20 mouse cellular contexts compared by ENCODE assay signal in the genomic region with DNA sequence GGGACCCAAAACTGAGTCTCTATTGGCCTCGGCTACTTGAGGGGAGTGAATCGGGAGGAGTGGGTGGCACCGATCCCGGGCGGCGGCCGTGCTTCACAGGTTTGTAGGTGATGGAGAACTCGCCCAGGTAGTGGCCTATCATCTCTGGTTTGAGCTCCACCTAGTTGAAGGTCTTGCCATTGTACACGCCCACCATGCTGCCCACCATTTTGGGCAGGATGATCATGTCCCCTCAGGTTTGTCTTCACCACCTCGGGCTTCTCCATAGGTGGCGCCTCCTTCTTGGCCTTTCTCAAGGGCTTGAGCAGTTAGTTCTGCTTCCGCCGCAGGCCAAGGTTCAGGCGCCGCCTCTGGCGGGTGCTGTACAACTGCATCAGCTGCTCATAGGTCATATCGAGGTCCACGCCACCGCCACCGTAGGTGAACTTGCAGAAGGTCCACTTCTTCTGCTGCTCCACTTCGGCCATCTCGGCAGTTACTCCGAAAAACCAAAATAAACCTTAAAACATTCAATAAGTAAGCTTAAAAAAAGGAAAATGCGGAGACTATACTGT. TPM values are rescaled to one million over a fixed set of nuclear protein-coding genes. Genes with fewer than 3 reads are reported as not detected.
DNase-seq lines count a peak whose midpoint lies in the region; ATAC-seq and TF ChIP-seq lines count a peak whose summit lies in the region.
"Had no signal": no experiment of that assay in that cellular context is flagged by ENCODE, and none has a peak within 500 bp of the region (broad histone marks: within the 10 kb centered on the region; RNA-seq: fewer than 3 reads in every experiment).

No protein-coding gene starts in this region.

- in situ Hi-C loops in ES-E14 (cut with MboI; ENCODE audit: low sequenced_read_pairs in 2 of 2, unreplicated experiment in 2 of 2): no loop called here

- H3K4me3 ChIP-seq in intestine, postnatal 0 days (ENCODE audit: low read depth, low read length): no peak overlapping the region
- no peak overlapping the region for H3K4me3 ChIP-seq in intestine, embryonic 16.5 days (ENCODE audit: low read length)
- H3K4me3 ChIP-seq in E14TG2a.4 (replicated peaks; ENCODE audit: low read length) (peak overlapping the region; percentile 39), ES-E14 (ENCODE audit: insufficient read depth in 1 of 2, low read depth in 1 of 2, low read length in 2 of 2, poor library complexity in 1 of 2, severe bottlenecking in 1 of 2) (peak overlapping the region; percentile 18 to 46; a peak in 3 of 4 replicates)
- peak overlapping the region; percentile 95 for H3K4me3 ChIP-seq in testis, adult 2 months (ENCODE audit: control insufficient read depth, low read depth, low read length)
- H3K4me3 ChIP-seq in midbrain, postnatal 0 days (ENCODE audit: low read depth, low read length): no peak overlapping the region
- H3K4me3 ChIP-seq: heart, embryonic 15.5 days; hindbrain, embryonic 15.5 days; limb, embryonic 12.5 days; megakaryocyte, embryonic 14.5 days had no signal

- H3K27ac ChIP-seq in intestine, postnatal 0 days (ENCODE audit: low read depth, low read length): no peak overlapping the region
- H3K27ac ChIP-seq in intestine, embryonic 16.5 days (ENCODE audit: low read length): no peak overlapping the region
- H3K27ac ChIP-seq in ES-E14 (ENCODE audit: insufficient read depth, low read depth, low read length, poor library complexity, severe bottlenecking): no peak overlapping the region
- H3K27ac ChIP-seq in testis, adult 2 months (ENCODE audit: control insufficient read depth, insufficient read depth, low read depth, low read length): peak overlapping the region; percentile 76; the same call in 1 of the 2 replicates
- no peak overlapping the region for H3K27ac ChIP-seq in midbrain, postnatal 0 days (ENCODE audit: low read depth, low read length)
- H3K27ac ChIP-seq: heart, embryonic 15.5 days; hindbrain, embryonic 15.5 days; kidney, postnatal 0 days; limb, embryonic 12.5 days had no signal

- H3K4me2 ChIP-seq in intestine, postnatal 0 days (replicated peaks; ENCODE audit: low read depth): no peak overlapping the region
- no peak overlapping the region for H3K4me2 ChIP-seq in intestine, embryonic 16.5 days (ENCODE audit: low read depth, low read length)
- H3K4me2 ChIP-seq in midbrain, postnatal 0 days (ENCODE audit: low read depth, low read length, poor library complexity, severe bottlenecking): no peak overlapping the region
- H3K4me2 ChIP-seq: heart, embryonic 15.5 days; hindbrain, embryonic 15.5 days; limb, embryonic 12.5 days had no signal

- no peaks in the 10 kb centered on the region for H3K4me1 ChIP-seq in intestine, postnatal 0 days (replicated peaks; ENCODE audit: control insufficient read depth, insufficient read depth, low read length)
- peaks cover 11% of the 10 kb centered on the region for H3K4me1 ChIP-seq in intestine, embryonic 16.5 days (ENCODE audit: control insufficient read depth, insufficient read depth, low read length)
- H3K4me1 ChIP-seq in E14TG2a.4 (replicated peaks; ENCODE audit: low read depth, low read length) (peaks cover 74% of the 10 kb centered on the region), ES-E14 (ENCODE audit: control insufficient read depth in 2 of 2, insufficient read depth in 2 of 2, low read length in 2 of 2, poor library complexity in 1 of 2) (peaks cover 3 to 13% of the 10 kb centered on the region in 2 experiments; a peak in 3 of 4 replicates)
- H3K4me1 ChIP-seq in testis, adult 2 months (ENCODE audit: control insufficient read depth, insufficient read depth, low read length): peaks cover 18% of the 10 kb centered on the region
- no peaks in the 10 kb centered on the region for H3K4me1 ChIP-seq in midbrain, postnatal 0 days (ENCODE audit: insufficient read depth, low read length)

- H3K9ac ChIP-seq in intestine, postnatal 0 days (ENCODE audit: low read depth, low read length): no peak overlapping the region
- H3K9ac ChIP-seq in intestine, embryonic 16.5 days (ENCODE audit: low read depth, low read length): no peak overlapping the region
- peak overlapping the region; percentile 33; the same call in 1 of the 2 replicates for H3K9ac ChIP-seq in ES-E14 (ENCODE audit: insufficient read depth, low read depth, low read length, poor library complexity, severe bottlenecking)
- H3K9ac ChIP-seq in midbrain, postnatal 0 days (replicated peaks; ENCODE audit: low read length, poor library complexity, severe bottlenecking): no peak overlapping the region
- H3K9ac ChIP-seq: forebrain, postnatal 0 days; heart, embryonic 15.5 days; hindbrain, embryonic 15.5 days; limb, embryonic 12.5 days had no signal

- TF ChIP-seq CTCF in intestine, postnatal 0 days (IDR thresholded peaks at IDR 0.05; ENCODE audit: low read depth): 0 out of 2 replicates have a peak, but pooled peaks have one; percentile 7
- TF ChIP-seq CTCF in E14TG2a.4 (conservative IDR thresholded peaks at IDR 0.05; ENCODE audit: low read length): no peak; the same call in 1 of the 2 replicates
- no peak for TF ChIP-seq CTCF in testis, adult 2 months (IDR thresholded peaks at IDR 0.05; ENCODE audit: control insufficient read depth, insufficient read depth, insufficient replicate concordance, low read depth, low read length)
- no peak for TF ChIP-seq CTCF in midbrain, postnatal 0 days (IDR thresholded peaks at IDR 0.05)

- no peaks in the 10 kb centered on the region for H3K9me3 ChIP-seq in intestine, postnatal 0 days (ENCODE audit: control insufficient read depth)
- H3K9me3 ChIP-seq in intestine, embryonic 16.5 days (ENCODE audit: control insufficient read depth, low read length): no peaks in the 10 kb centered on the region
- H3K9me3 ChIP-seq in E14TG2a.4 (ENCODE audit: low read length) (no peaks in the 10 kb centered on the region), ES-E14 (ENCODE audit: control insufficient read depth, insufficient read depth, low read depth, low read length) (no peaks in the 10 kb centered on the region)
- no peaks in the 10 kb centered on the region for H3K9me3 ChIP-seq in midbrain, postnatal 0 days (ENCODE audit: low read length)
- H3K9me3 ChIP-seq: heart, embryonic 15.5 days; hindbrain, embryonic 15.5 days; limb, embryonic 12.5 days; megakaryocyte, embryonic 14.5 days had no signal

- DNase-seq in ES-E14 (ENCODE audit: low read depth, low spot score): no peak
- DNase-seq in midbrain, postnatal 0 days (ENCODE audit: low spot score): no peak
- DNase-seq in kidney, adult 11 months: no peak
- DNase-seq: forebrain, postnatal 0 days; heart, postnatal 4 days; kidney, adult 18-20 months; lung, adult 2 months; midbrain, embryonic 14.5 days; right cerebral cortex, postnatal 25 days; thymus, postnatal 25 days had no signal

- 92% methylated on average over 24 of the region's 24 CpGs for WGBS in intestine, postnatal 0 days
- WGBS in intestine, embryonic 16.5 days: 91% methylated on average over 24 of the region's 24 CpGs
- 95% methylated on average over 24 of the region's 24 CpGs for WGBS in midbrain, postnatal 0 days

- ATAC-seq in intestine, postnatal 0 days: no peak
- ATAC-seq in intestine, embryonic 16.5 days: no peak
- ATAC-seq in midbrain, postnatal 0 days (ENCODE audit: low FRiP score): no peak
- ATAC-seq: forebrain, postnatal 0 days had no signal

- peaks cover 10% of the 10 kb centered on the region; the same call in 1 of the 2 replicates for H3K36me3 ChIP-seq in intestine, postnatal 0 days (ENCODE audit: control insufficient read depth, insufficient read depth)
- H3K36me3 ChIP-seq in intestine, embryonic 16.5 days (ENCODE audit: control insufficient read depth, insufficient read depth, low read length): no peaks in the 10 kb centered on the region
- H3K36me3 ChIP-seq in E14TG2a.4 (ENCODE audit: insufficient read depth, low read length) (peaks cover 25% of the 10 kb centered on the region), ES-E14 (ENCODE audit: control insufficient read depth, insufficient read depth, low read length, poor library complexity, severe bottlenecking) (peaks cover 12% of the 10 kb centered on the region)
- no peaks in the 10 kb centered on the region for H3K36me3 ChIP-seq in testis, adult 2 months (ENCODE audit: control insufficient read depth, insufficient read depth, low read length)
- no peaks in the 10 kb centered on the region for H3K36me3 ChIP-seq in midbrain, postnatal 0 days (ENCODE audit: insufficient read depth, low read length)
- H3K36me3 ChIP-seq: hindbrain, embryonic 15.5 days had no signal

- H3K27me3 ChIP-seq in intestine, postnatal 0 days (replicated peaks; ENCODE audit: control insufficient read depth, insufficient read depth, low read length): no peaks in the 10 kb centered on the region
- no peaks in the 10 kb centered on the region for H3K27me3 ChIP-seq in intestine, embryonic 16.5 days (replicated peaks; ENCODE audit: control insufficient read depth, insufficient read depth, low read length)
- no peaks in the 10 kb centered on the region for H3K27me3 ChIP-seq in E14TG2a.4 (ENCODE audit: insufficient read depth, low read length)
- no peaks in the 10 kb centered on the region for H3K27me3 ChIP-seq in testis, adult 2 months (ENCODE audit: control insufficient read depth, insufficient read depth, low read length)
- H3K27me3 ChIP-seq in midbrain, postnatal 0 days (ENCODE audit: insufficient read depth, low read length): no peaks in the 10 kb centered on the region
- H3K27me3 ChIP-seq: heart, embryonic 15.5 days; hindbrain, embryonic 15.5 days; limb, embryonic 12.5 days had no signal

- no peak for TF ChIP-seq POLR2A in testis, adult 2 months (IDR thresholded peaks at IDR 0.05; ENCODE audit: control insufficient read depth, low read depth, low read length)

RNA-seq across cellular contexts. Expression of gene Dlgap5, which starts 1.6 kb away (rescaled TPM):
- 5.1 and 6.3 TPM in 2 replicates for polyA plus RNA-seq in intestine, postnatal 0 days (2015; fragmentation: Nextera tagmentation; extraction: Ambion mirVana)
- polyA plus RNA-seq in intestine, embryonic 16.5 days (2015; fragmentation: Nextera tagmentation; extraction: Ambion mirVana): 29.5 and 33.9 TPM in 2 replicates
- 46.8 and 68.2 TPM in 2 replicates for total RNA-seq in ES-E14 (2012; rRNA removed)
- 5.3 and 5.9 TPM in 2 replicates for polyA plus RNA-seq in testis, adult 2 months (2012; rRNA removed)
- total RNA-seq in midbrain, postnatal 0 days (2014; rRNA removed): 1.2 and 1.7 TPM in 2 replicates
- 1.9 and 2.2 TPM in 2 replicates for polyA plus RNA-seq in midbrain, postnatal 0 days (2015; fragmentation: Nextera tagmentation; extraction: Ambion mirVana)
- total RNA-seq: gastrocnemius, adult 8-10 months had no signal

RNA-seq across cellular contexts. Expression of gene Fbxo34, which starts 30.4 kb away (rescaled TPM):
- 19.7 and 22.0 TPM in 2 replicates for polyA plus RNA-seq in intestine, postnatal 0 days (2015; fragmentation: Nextera tagmentation; extraction: Ambion mirVana)
- 20.4 and 23.5 TPM in 2 replicates for polyA plus RNA-seq in intestine, embryonic 16.5 days (2015; fragmentation: Nextera tagmentation; extraction: Ambion mirVana)
- total RNA-seq in ES-E14 (2012; rRNA removed): 17.0 and 36.8 TPM in 2 replicates
- polyA plus RNA-seq in testis, adult 2 months (2012; rRNA removed): 51.5 and 52.5 TPM in 2 replicates
- total RNA-seq in midbrain, postnatal 0 days (2014; rRNA removed): 29.7 and 29.9 TPM in 2 replicates
- polyA plus RNA-seq in midbrain, postnatal 0 days (2015; fragmentation: Nextera tagmentation; extraction: Ambion mirVana): 36.5 and 45.5 TPM in 2 replicates

RNA-seq across cellular contexts. Expression of gene Lgals3, which starts 52.2 kb away (rescaled TPM):
- polyA plus RNA-seq in intestine, postnatal 0 days (2015; fragmentation: Nextera tagmentation; extraction: Ambion mirVana): 207 and 273 TPM in 2 replicates
- 43.7 and 49.5 TPM in 2 replicates for polyA plus RNA-seq in intestine, embryonic 16.5 days (2015; fragmentation: Nextera tagmentation; extraction: Ambion mirVana)
- 36.9 TPM in 2 replicates for total RNA-seq in ES-E14 (2012; rRNA removed)
- 8.9 and 13.5 TPM in 2 replicates for polyA plus RNA-seq in testis, adult 2 months (2012; rRNA removed)
- total RNA-seq in midbrain, postnatal 0 days (2014; rRNA removed): 3.7 and 14.6 TPM in 2 replicates
- 5.2 and 6.3 TPM in 2 replicates for polyA plus RNA-seq in midbrain, postnatal 0 days (2015; fragmentation: Nextera tagmentation; extraction: Ambion mirVana)

Comparison
In these comparisons a context has a peak if more than half of its experiments do, and no peak if none do; other contexts are left out.
1. H3K4me3 ChIP-seq: peak in E14TG2a.4 (single experiment), ES-E14 (2 of 2) and testis, adult 2 months (single experiment); none in intestine, postnatal 0 days (single experiment), intestine, embryonic 16.5 days (single experiment) and midbrain, postnatal 0 days (single experiment).